Mouse (Mus musculus): ENCODE measurements at regions not wholly inside any gene's neighbourhood (a gene's known extent, or its start where the extent isn't known, plus 50 kb on each side); places are given as distances from the start of the nearest gene placed in this dataset.

GRCm38 (mm10) chr1:164684437-164684836 lies 112.0 kb upstream of the Dpt start:
- no peaks in the 10 kb centered on the region for H3K4me1 ChIP-seq (ENCODE audit: insufficient read depth)
- WGBS (ENCODE audit: insufficient replicate concordance) = 49% methylated on average over 2 of the region's 2 CpGs

GRCm38 (mm10) chr1:164683788-164684187 lies 112.7 kb upstream of the Dpt start:
- TF ChIP-seq EP300 (IDR thresholded peaks at IDR 0.05; ENCODE audit: low read depth) = no peak
- no peak for TF ChIP-seq CTCF (IDR thresholded peaks at IDR 0.05; ENCODE audit: low read depth)
- Histone ChIP-seq H3K27ac (ENCODE audit: low read depth) (no peak overlapping the region), H3K4me2 (ENCODE audit: low read depth, low read length) (no peak overlapping the region), H3K27me3 (ENCODE audit: insufficient read depth, low read length) (no peaks in the 10 kb centered on the region), H3K4me1 (ENCODE audit: insufficient read depth) (no peaks in the 10 kb centered on the region), H3K36me3 (replicated peaks; ENCODE audit: insufficient read depth, low read length) (no peaks in the 10 kb centered on the region), H3K9ac (replicated peaks) (no peak overlapping the region), H3K4me3 (ENCODE audit: low read depth, low read length) (no peak overlapping the region), H3K9me3 (ENCODE audit: low read length) (no peaks in the 10 kb centered on the region)
- DNase-seq = no peak
- no peak for ATAC-seq
- 76% methylated on average over 3 of the region's 3 CpGs for WGBS (ENCODE audit: insufficient replicate concordance)

More at GRCm38 (mm10) chr1:164684437-164684836, 112.0 kb upstream of the Dpt start:
- H3K27ac ChIP-seq (ENCODE audit: low read depth) = no peak overlapping the region
- H3K9me3 ChIP-seq (ENCODE audit: low read length) = no peaks in the 10 kb centered on the region
- no peaks in the 10 kb centered on the region for H3K27me3 ChIP-seq (ENCODE audit: insufficient read depth, low read length)
- DNase-seq (no peak), ATAC-seq (no peak)
- no peak overlapping the region for H3K4me3 ChIP-seq (ENCODE audit: low read depth, low read length)
- TF ChIP-seq EP300 (IDR thresholded peaks at IDR 0.05; ENCODE audit: low read depth) = no peak
- no peak for TF ChIP-seq CTCF (IDR thresholded peaks at IDR 0.05; ENCODE audit: low read depth)
- H3K9ac ChIP-seq (replicated peaks) = no peak overlapping the region
- no peaks in the 10 kb centered on the region for H3K36me3 ChIP-seq (replicated peaks; ENCODE audit: insufficient read depth, low read length)
- H3K4me2 ChIP-seq (ENCODE audit: low read depth, low read length) = no peak overlapping the region

- no peak overlapping the region for H3K27ac ChIP-seq (ENCODE audit: low read depth)
- no peak for DNase-seq
- no peaks in the 10 kb centered on the region for H3K9me3 ChIP-seq (ENCODE audit: low read length)
- H3K27me3 ChIP-seq (ENCODE audit: insufficient read depth, low read length) = no peaks in the 10 kb centered on the region
- H3K9ac ChIP-seq (replicated peaks) = no peak overlapping the region
- 69% methylated on average over 5 of the region's 5 CpGs for WGBS (ENCODE audit: insufficient replicate concordance)
- TF ChIP-seq CTCF (IDR thresholded peaks at IDR 0.05; ENCODE audit: low read depth) (no peak), EP300 (IDR thresholded peaks at IDR 0.05; ENCODE audit: low read depth) (no peak)
- no peak overlapping the region for H3K4me3 ChIP-seq (ENCODE audit: low read depth, low read length)
- H3K4me2 ChIP-seq (ENCODE audit: low read depth, low read length) = no peak overlapping the region
- no peaks in the 10 kb centered on the region for H3K36me3 ChIP-seq (replicated peaks; ENCODE audit: insufficient read depth, low read length)
- ATAC-seq = no peak
- H3K4me1 ChIP-seq (ENCODE audit: insufficient read depth) = no peaks in the 10 kb centered on the region
Observed at GRCm38 (mm10) chr1:164682867-164683599, 113.4 kb upstream of the Dpt start.

- Histone ChIP-seq H3K36me3 (replicated peaks; ENCODE audit: insufficient read depth, low read length) (no peaks in the 10 kb centered on the region), H3K27me3 (ENCODE audit: insufficient read depth, low read length) (no peaks in the 10 kb centered on the region), H3K9me3 (ENCODE audit: low read length) (no peaks in the 10 kb centered on the region), H3K27ac (ENCODE audit: low read depth) (no peak overlapping the region), H3K4me1 (ENCODE audit: insufficient read depth) (no peaks in the 10 kb centered on the region), H3K4me2 (ENCODE audit: low read depth, low read length) (no peak overlapping the region), H3K9ac (replicated peaks) (no peak overlapping the region), H3K4me3 (ENCODE audit: low read depth, low read length) (no peak overlapping the region)
- TF ChIP-seq CTCF (IDR thresholded peaks at IDR 0.05; ENCODE audit: low read depth) (no peak), EP300 (IDR thresholded peaks at IDR 0.05; ENCODE audit: low read depth) (no peak)
- DNase-seq = no peak
- ATAC-seq = no peak
- 66% methylated on average over 6 of the region's 6 CpGs for WGBS (ENCODE audit: insufficient replicate concordance)
Observed at GRCm38 (mm10) chr1:164682426-164682825, 114.0 kb upstream of the Dpt start.

- Histone ChIP-seq H3K9me3 (ENCODE audit: low read length) (no peaks in the 10 kb centered on the region), H3K9ac (replicated peaks) (no peak overlapping the region), H3K4me2 (ENCODE audit: low read depth, low read length) (no peak overlapping the region), H3K27ac (ENCODE audit: low read depth) (no peak overlapping the region), H3K27me3 (ENCODE audit: insufficient read depth, low read length) (no peaks in the 10 kb centered on the region), H3K36me3 (replicated peaks; ENCODE audit: insufficient read depth, low read length) (no peaks in the 10 kb centered on the region), H3K4me1 (ENCODE audit: insufficient read depth) (no peaks in the 10 kb centered on the region), H3K4me3 (ENCODE audit: low read depth, low read length) (no peak overlapping the region)
- no peak for TF ChIP-seq EP300 (IDR thresholded peaks at IDR 0.05; ENCODE audit: low read depth)
- no peak for TF ChIP-seq CTCF (IDR thresholded peaks at IDR 0.05; ENCODE audit: low read depth)
- DNase-seq = no peak
- 58% methylated on average over 5 of the region's 5 CpGs for whole genome bisulfite sequencing (ENCODE audit: insufficient replicate concordance)
- no peak for ATAC-seq
Observed at GRCm38 (mm10) chr1:164681582-164681981, 114.9 kb upstream of the Dpt start.

GRCm38 (mm10) chr1:164678303-164678702 lies 118.1 kb upstream of the Dpt start:
- Histone ChIP-seq H3K9ac (replicated peaks) (no peak overlapping the region), H3K4me3 (ENCODE audit: low read depth, low read length) (no peak overlapping the region), H3K4me1 (ENCODE audit: insufficient read depth) (no peaks in the 10 kb centered on the region), H3K4me2 (ENCODE audit: low read depth, low read length) (no peak overlapping the region), H3K9me3 (ENCODE audit: low read length) (no peaks in the 10 kb centered on the region), H3K27me3 (ENCODE audit: insufficient read depth, low read length) (no peaks in the 10 kb centered on the region), H3K27ac (ENCODE audit: low read depth) (no peak overlapping the region), H3K36me3 (replicated peaks; ENCODE audit: insufficient read depth, low read length) (no peaks in the 10 kb centered on the region)
- no peak for ATAC-seq
- no peak for DNase-seq
- WGBS (ENCODE audit: insufficient replicate concordance) = 53% methylated on average over 3 of the region's 3 CpGs
- no peak for TF ChIP-seq CTCF (IDR thresholded peaks at IDR 0.05; ENCODE audit: low read depth)
- TF ChIP-seq EP300 (IDR thresholded peaks at IDR 0.05; ENCODE audit: low read depth) = no peak
